Comparison of ENCODE assay signal across 18 mouse cellular contexts in the genomic region with DNA sequence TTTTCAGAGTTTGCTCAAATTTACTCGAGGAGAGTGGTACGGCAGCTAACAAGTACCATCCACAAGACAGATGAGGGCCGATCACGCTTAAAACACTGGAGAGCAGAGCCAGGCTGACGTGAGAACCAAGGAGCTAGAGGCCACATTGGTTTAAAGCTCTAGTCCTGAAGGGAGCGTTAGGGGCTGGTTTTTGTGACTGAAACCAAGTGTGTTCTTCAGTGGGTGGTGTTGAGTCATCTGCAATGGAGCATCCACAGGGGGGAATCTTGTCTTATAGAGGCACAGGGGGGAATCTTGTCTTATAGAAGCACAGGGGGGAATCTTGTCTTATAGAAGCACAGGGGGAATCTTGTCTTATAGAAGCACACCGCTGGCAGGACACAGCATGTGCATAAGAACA. TPM values are rescaled to one million over a fixed set of nuclear protein-coding genes. Genes with fewer than 3 reads are reported as not detected.
A peak's percentile ranks its signal among the peaks of the same experiment; 100 is the strongest.
DNase-seq lines count a peak whose midpoint lies in the region; ATAC-seq and TF ChIP-seq lines count a peak whose summit lies in the region.
"Had no signal": no experiment of that assay in that cellular context is flagged by ENCODE, and none has a peak within 500 bp of the region (broad histone marks: within the 10 kb centered on the region; RNA-seq: fewer than 3 reads in every experiment).

No protein-coding gene starts in this region.

- no peaks in the 10 kb centered on the region for H3K79me2 ChIP-seq in heart, adult 2 months (replicated peaks; ENCODE audit: control insufficient read depth, insufficient read depth, low read length)

- no peak overlapping the region for H3K4me2 ChIP-seq in liver, embryonic 11.5 days
- H3K4me2 ChIP-seq in liver, embryonic 13.5 days, result no peak overlapping the region
- no peak overlapping the region for H3K4me2 ChIP-seq in forebrain, postnatal 0 days (ENCODE audit: low read depth)
- H3K4me2 ChIP-seq: forebrain, embryonic 12.5 days; hindbrain, embryonic 15.5 days had no signal

- no peaks in the 10 kb centered on the region for H3K9me3 ChIP-seq in liver, embryonic 11.5 days (ENCODE audit: control insufficient read depth, low read length)
- H3K9me3 ChIP-seq in liver, embryonic 13.5 days (replicated peaks), result no peaks in the 10 kb centered on the region
- H3K9me3 ChIP-seq in forebrain, postnatal 0 days (ENCODE audit: low read length), result no peaks in the 10 kb centered on the region
- H3K9me3 ChIP-seq: forebrain, embryonic 12.5 days; heart, embryonic 10.5 days; hindbrain, embryonic 15.5 days had no signal

- ATAC-seq in liver, embryonic 11.5 days (replicated peaks; ENCODE audit: low FRiP score), result no peak
- no peak for ATAC-seq in liver, embryonic 13.5 days (ENCODE audit: low read depth)
- ATAC-seq in forebrain, postnatal 0 days, result no peak
- ATAC-seq: forebrain, embryonic 16.5 days had no signal

- DNase-seq in heart, adult 2 months, result no peak
- DNase-seq in heart, adult 8-10 months (ENCODE audit: low spot score), result no peak
- DNase-seq in liver, embryonic 11.5 days (ENCODE audit: low spot score), result no peak
- no peak for DNase-seq in liver
- DNase-seq in liver, embryonic 13.5 days, result no peak
- peak; percentile 36 for DNase-seq in skeletal muscle tissue, adult 2 months (ENCODE audit: low read depth, low spot score)
- DNase-seq in thymus, adult 2 months, result no peak
- no peak for DNase-seq in forebrain, postnatal 0 days
- DNase-seq: adrenal gland, adult 2 months; adrenal gland, postnatal 25 days; cerebellum, adult 2 months; cerebellum, postnatal 10 days; gastrocnemius, postnatal 14 days; heart, postnatal 36 days had no signal

- H3K27ac ChIP-seq in heart, adult 2 months, result no peak overlapping the region; the same call in 1 of the 2 replicates
- 0 out of 2 replicates have a peak overlapping the region, but pooled peaks have one; percentile 15 for H3K27ac ChIP-seq in liver, embryonic 11.5 days (ENCODE audit: low read depth, low read length)
- peak overlapping the region; percentile 62 for H3K27ac ChIP-seq in liver, embryonic 13.5 days
- no peak overlapping the region for H3K27ac ChIP-seq in thymus, adult 2 months (ENCODE audit: control insufficient read depth, insufficient read depth, low read length)
- no peak overlapping the region for H3K27ac ChIP-seq in forebrain, postnatal 0 days (ENCODE audit: low read depth, low read length)
- H3K27ac ChIP-seq: forebrain, embryonic 12.5 days; hindbrain, embryonic 15.5 days had no signal

- H3K9ac ChIP-seq in heart, adult 2 months (ENCODE audit: low read depth, low read length), result no peak overlapping the region
- no peak overlapping the region for H3K9ac ChIP-seq in liver, embryonic 11.5 days (ENCODE audit: low read depth, low read length)
- no peak overlapping the region for H3K9ac ChIP-seq in liver, embryonic 13.5 days
- H3K9ac ChIP-seq in forebrain, postnatal 0 days, result no peak overlapping the region
- H3K9ac ChIP-seq: forebrain, embryonic 12.5 days; hindbrain, embryonic 15.5 days had no signal

- H3K36me3 ChIP-seq in heart, adult 2 months (ENCODE audit: control insufficient read depth, insufficient read depth, low read length), result peaks cover 32% of the 10 kb centered on the region
- peaks cover 55% of the 10 kb centered on the region for H3K36me3 ChIP-seq in liver, embryonic 11.5 days (ENCODE audit: control insufficient read depth, insufficient read depth, low read length)
- peaks cover 94% of the 10 kb centered on the region for H3K36me3 ChIP-seq in liver, embryonic 13.5 days
- peaks cover 32% of the 10 kb centered on the region for H3K36me3 ChIP-seq in thymus, adult 2 months (ENCODE audit: control insufficient read depth, insufficient read depth, low read length)
- H3K36me3 ChIP-seq in forebrain, postnatal 0 days (ENCODE audit: insufficient read depth), result peaks cover 64% of the 10 kb centered on the region

- no peak overlapping the region for H3K4me3 ChIP-seq in heart, adult 2 months
- no peak overlapping the region for H3K4me3 ChIP-seq in liver, embryonic 11.5 days (ENCODE audit: low read depth, low read length)
- no peak overlapping the region for H3K4me3 ChIP-seq in liver, embryonic 13.5 days (replicated peaks)
- no peak overlapping the region for H3K4me3 ChIP-seq in thymus, adult 2 months (ENCODE audit: control insufficient read depth, insufficient read depth, low read length)
- no peak overlapping the region for H3K4me3 ChIP-seq in forebrain, postnatal 0 days (ENCODE audit: low read depth, low read length)
- H3K4me3 ChIP-seq: forebrain, embryonic 12.5 days; heart, embryonic 10.5 days; hindbrain, embryonic 15.5 days had no signal

- intact Hi-C loops in heart, adult 2 months (cut with DNase I), result no loop called here

- 75% methylated on average over 7 of the region's 7 CpGs for WGBS in heart, adult 2 months
- WGBS in liver, embryonic 11.5 days, result 93% methylated on average over 7 of the region's 7 CpGs
- 92% methylated on average over 7 of the region's 7 CpGs for WGBS in liver, embryonic 13.5 days (ENCODE audit: insufficient replicate concordance)
- 98% methylated on average over 7 of the region's 7 CpGs for WGBS in thymus, adult 2 months
- WGBS in forebrain, postnatal 0 days, result 86% methylated on average over 7 of the region's 7 CpGs

- no peaks in the 10 kb centered on the region for H3K27me3 ChIP-seq in heart, adult 2 months (ENCODE audit: control insufficient read depth, insufficient read depth, low read length)
- H3K27me3 ChIP-seq in liver, embryonic 11.5 days (replicated peaks; ENCODE audit: control insufficient read depth, insufficient read depth, low read length), result no peaks in the 10 kb centered on the region
- no peaks in the 10 kb centered on the region for H3K27me3 ChIP-seq in liver, embryonic 13.5 days
- H3K27me3 ChIP-seq in thymus, adult 2 months (ENCODE audit: control insufficient read depth, insufficient read depth, low read length), result no peaks in the 10 kb centered on the region
- H3K27me3 ChIP-seq in forebrain, postnatal 0 days (ENCODE audit: insufficient read depth, low read length), result no peaks in the 10 kb centered on the region
- H3K27me3 ChIP-seq: forebrain, embryonic 12.5 days; hindbrain, embryonic 15.5 days had no signal

- no peak for TF ChIP-seq CTCF in heart, adult 2 months (IDR thresholded peaks at IDR 0.05)
- TF ChIP-seq CTCF in thymus, adult 2 months (IDR thresholded peaks at IDR 0.05; ENCODE audit: borderline replicate concordance, control insufficient read depth, extremely low read depth, insufficient read depth, low read length, poor library complexity), result no peak
- TF ChIP-seq CTCF in forebrain, postnatal 0 days (IDR thresholded peaks at IDR 0.05; ENCODE audit: low read depth), result no peak

- TF ChIP-seq POLR2A in heart, adult 2 months (IDR thresholded peaks at IDR 0.05; ENCODE audit: insufficient read depth, low read depth, low read length), result no peak; the same call in 1 of the 2 replicates
- no peak for TF ChIP-seq POLR2A in thymus, adult 2 months (IDR thresholded peaks at IDR 0.05; ENCODE audit: control insufficient read depth, extremely low read depth, insufficient read depth, low read length, poor library complexity)

- TF ChIP-seq EP300 in heart, adult 2 months (IDR thresholded peaks at IDR 0.05; ENCODE audit: insufficient read depth, low read depth, low read length), result 0 out of 2 replicates have a peak, but pooled peaks have one; percentile 32

- H3K4me1 ChIP-seq in heart, adult 2 months (ENCODE audit: control insufficient read depth, insufficient read depth, low read length), result peaks cover 3% of the 10 kb centered on the region; the same call in 1 of the 2 replicates
- peaks cover 29% of the 10 kb centered on the region for H3K4me1 ChIP-seq in liver, embryonic 11.5 days (replicated peaks; ENCODE audit: control insufficient read depth, insufficient read depth, low read length)
- peaks cover 50% of the 10 kb centered on the region for H3K4me1 ChIP-seq in liver, embryonic 13.5 days (replicated peaks)
- H3K4me1 ChIP-seq in thymus, adult 2 months (replicated peaks; ENCODE audit: control insufficient read depth, insufficient read depth, low read length), result no peaks in the 10 kb centered on the region
- H3K4me1 ChIP-seq in forebrain, postnatal 0 days (ENCODE audit: insufficient read depth), result no peaks in the 10 kb centered on the region
- H3K4me1 ChIP-seq: forebrain, embryonic 12.5 days; hindbrain, embryonic 15.5 days had no signal

RNA-seq across cellular contexts. Expression of a gene that starts 22.3 kb away (rescaled TPM):
- total RNA-seq in heart, adult 2 months (2021), result over 10,000 TPM in 1 of 2 experiments, 1,000 to 10,000 TPM in 1; 9,950 to 10,380 TPM
- 5,659 and 10,700 TPM in 2 replicates for polyA plus RNA-seq in heart, adult 2 months (2012; rRNA removed)
- total RNA-seq in heart, adult 8-10 months (2022), result over 10,000 TPM in 3 of 4 experiments, 1,000 to 10,000 TPM in 1; 9,382 to 12,072 (median 10,190) TPM
- polyA plus RNA-seq in liver, embryonic 11.5 days (2014; fragmentation: Nextera tagmentation; extraction: Ambion mirVana), result 378 and 420 TPM in 2 replicates
- 168 and 198 TPM in 2 replicates for polyA plus RNA-seq in liver, embryonic 13.5 days (2015; fragmentation: Nextera tagmentation; extraction: Ambion mirVana)
- 41.5 and 237 TPM in 2 replicates for polyA plus RNA-seq in thymus, adult 2 months (2012; rRNA removed)
- total RNA-seq in forebrain, postnatal 0 days (2014; rRNA removed), result 131 and 133 TPM in 2 replicates
- polyA plus RNA-seq in forebrain, postnatal 0 days (2015; fragmentation: Nextera tagmentation; extraction: Ambion mirVana), result 120 and 134 TPM in 2 replicates

RNA-seq across cellular contexts. Expression of a gene that starts 51.6 kb away (rescaled TPM):
- 10 to 100 TPM; 20.4 to 20.6 TPM for total RNA-seq in heart, adult 2 months (2021)
- polyA plus RNA-seq in heart, adult 2 months (2012; rRNA removed), result 6.8 and 10.8 TPM in 2 replicates
- total RNA-seq in heart, adult 8-10 months (2022), result 10 to 100 TPM; 22.8 to 26.6 (median 23.5) TPM
- polyA plus RNA-seq in liver, embryonic 11.5 days (2014; fragmentation: Nextera tagmentation; extraction: Ambion mirVana), result 11.6 and 12.7 TPM in 2 replicates
- 6.4 and 6.7 TPM in 2 replicates for polyA plus RNA-seq in liver, embryonic 13.5 days (2015; fragmentation: Nextera tagmentation; extraction: Ambion mirVana)
- polyA plus RNA-seq in thymus, adult 2 months (2012; rRNA removed), result 12.6 and 19.1 TPM in 2 replicates
- 20.3 and 20.7 TPM in 2 replicates for total RNA-seq in forebrain, postnatal 0 days (2014; rRNA removed)
- 9.9 and 12.2 TPM in 2 replicates for polyA plus RNA-seq in forebrain, postnatal 0 days (2015; fragmentation: Nextera tagmentation; extraction: Ambion mirVana)

Comparison
In these comparisons a context has a peak if more than half of its experiments do, and no peak if none do; other contexts are left out.
1. H3K27ac ChIP-seq: peak in liver, embryonic 11.5 days (single experiment) and liver, embryonic 13.5 days (single experiment); none in heart, adult 2 months (single experiment), thymus, adult 2 months (single experiment) and forebrain, postnatal 0 days (single experiment).
2. RNA of a gene that starts 22.3 kb away (polyA plus RNA-seq): 5,659 to 10,700 TPM in heart, adult 2 months; 378 to 420 TPM in liver, embryonic 11.5 days, 41.5 to 237 TPM in thymus, adult 2 months, 168 to 198 TPM in liver, embryonic 13.5 days and 120 to 134 TPM in forebrain, postnatal 0 days; every median in the first group is over 10 times any median in the second.